Mouse (Mus musculus) liver, embryonic 14.5 days (tissue): ENCODE results near the gene Awat2. TPM values are rescaled to one million over a fixed set of nuclear protein-coding genes. Genes with fewer than 3 reads are reported as not detected.

Experiments
- ATAC-seq: fragments of 200-750 bp; cut with Nextera tagmentation; 2 replicates; pipeline ENCODE4 v1.8.0; 2017; ENCODE audit warnings: moderate number of reproducible peaks, mild to moderate bottlenecking, moderate library complexity; ENCODE audit not compliant: insufficient read depth
- DNase-seq, 3 experiments: peaks; one replicate each; pipeline ENCODE4 v3.0.0-alpha.2; 2012 to 2013; ENCODE audit warnings: low read depth in 3 of 3, low spot score in 3 of 3
- H3K27ac ChIP-seq: fragments of 300-500 bp; sonication (generic); 2 replicates; pipeline ENCODE4 v1.5.1; 2014; ENCODE audit warnings: moderate library complexity, mild to moderate bottlenecking, control low read depth, inconsistent platforms
- H3K27me3 ChIP-seq: fragments of 300-500 bp; sonication (generic); 2 replicates; pipeline ENCODE4 v1.6.1; 2014; ENCODE audit warnings: mild to moderate bottlenecking, low read length, moderate library complexity; ENCODE audit not compliant: control insufficient read depth, insufficient read depth
- H3K36me3 ChIP-seq: fragments of 300-500 bp; sonication (generic); replicated peaks from 2 replicates; pipeline ENCODE4 v1.6.1; 2014; ENCODE audit warnings: low read depth; ENCODE audit not compliant: control insufficient read depth, insufficient read depth
- H3K4me1 ChIP-seq, 2 experiments: fragments of 200-500 bp in 1 of 2; fragments of 300-500 bp in 1 of 2; sonication (generic) in 1 of 2; replicated peaks; 2 replicates each; pipeline ENCODE4 v1.6.1; 2012 to 2014; ENCODE audit warnings: antibody characterized with exemption in 1 of 2, inconsistent platforms in 1 of 2, low read length in 1 of 2; ENCODE audit not compliant: control insufficient read depth in 2 of 2, insufficient read depth in 2 of 2
- H3K4me2 ChIP-seq: fragments of 300-500 bp; sonication (generic); 2 replicates; pipeline ENCODE4 v1.6.1; 2014; ENCODE audit warnings: low read depth, mild to moderate bottlenecking, control low read depth, moderate library complexity
- H3K4me3 ChIP-seq, 2 experiments: fragments of 200-500 bp in 1 of 2; fragments of 300-500 bp in 1 of 2; sonication (generic) in 1 of 2; 2 replicates each; pipeline ENCODE4 v1.5.1; 2012 to 2014; ENCODE audit warnings: low read depth in 2 of 2, low read length in 2 of 2, mild to moderate bottlenecking in 2 of 2, control low read depth in 1 of 2, inconsistent platforms in 1 of 2, moderate library complexity in 1 of 2; ENCODE audit not compliant: insufficient read depth in 1 of 2
- H3K9ac ChIP-seq: fragments of 300-500 bp; sonication (generic); replicated peaks from 2 replicates; pipeline ENCODE4 v1.6.1; 2014; ENCODE audit warnings: mild to moderate bottlenecking, control low read depth, moderate library complexity
- H3K9me3 ChIP-seq: fragments of 300-500 bp; sonication (generic); 2 replicates; pipeline ENCODE4 v1.6.1; 2016; ENCODE audit warnings: low read length, mixed read lengths; ENCODE audit not compliant: control insufficient read depth
- CTCF ChIP-seq: IDR thresholded peaks from 2 replicates; pipeline ENCODE4 v1.5.1; 2016; ENCODE audit warnings: antibody characterized with exemption, low read depth, control low read depth
- EP300 ChIP-seq: IDR thresholded peaks from 2 replicates; pipeline ENCODE4 v1.6.1; 2016; ENCODE audit warnings: antibody characterized with exemption, low read depth
- WGBS: fragments of 180-500 bp; shearing (Covaris S2); extraction: QIAGEN DNeasy Blood & Tissue Kit; methylation state at CpG from one replicate; pipeline ENCODE4 v1.1.7; 2014; ENCODE audit not compliant: insufficient replicate concordance; 5-methylcytosine and 5-hydroxymethylcytosine counted together
- polyA plus RNA-seq, 2 experiments: library from polyadenylated mRNA; depleted of rRNA in 1 of 2; stranded (reverse) in 1 of 2; unstranded in 1 of 2; fragments of >200 nt; fragmentation: Nextera tagmentation in 1 of 2; extraction: Ambion mirVana in 1 of 2; gene quantifications; 2 replicates each; pipeline versions ENCODE4 v1.2.1 to v1.2.3; 2012 to 2014

Gene Awat2
- polyA plus RNA-seq, 2 experiments = 0.15 to 0.26 TPM

DNA sequence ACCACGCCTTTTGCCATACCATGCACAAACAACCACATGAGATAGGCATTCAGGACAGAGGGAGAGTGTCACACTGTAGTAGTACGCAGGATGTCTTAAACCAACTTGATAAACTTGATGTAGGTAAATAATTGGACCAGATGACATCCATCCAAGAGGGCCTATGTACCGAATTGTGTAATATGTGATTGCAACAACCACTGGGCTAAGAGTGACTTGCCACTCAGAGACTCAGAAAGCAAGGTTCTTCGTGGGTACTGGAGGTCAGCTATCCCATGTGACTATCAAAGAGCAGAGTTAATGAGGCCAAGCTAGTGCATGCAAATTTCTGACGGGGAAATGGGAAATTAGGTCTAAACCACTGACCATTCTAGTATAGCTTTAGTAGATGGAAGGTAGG is 40.9 kb downstream of the Awat2 start:
- Histone ChIP-seq H3K27ac (no peak overlapping the region), H3K9ac (no peak overlapping the region), H3K4me3 (no peak overlapping the region), H3K4me1 (no peaks in the 10 kb centered on the region), H3K9me3 (no peaks in the 10 kb centered on the region), H3K36me3 (no peaks in the 10 kb centered on the region), H3K4me2 (no peak overlapping the region), H3K27me3 (no peaks in the 10 kb centered on the region)
- ATAC-seq (no peak), DNase-seq (no peak)
- 52% methylated on average over 5 of the region's 5 CpGs for WGBS
- TF ChIP-seq CTCF = no peak
- TF ChIP-seq EP300 = no peak

DNA sequence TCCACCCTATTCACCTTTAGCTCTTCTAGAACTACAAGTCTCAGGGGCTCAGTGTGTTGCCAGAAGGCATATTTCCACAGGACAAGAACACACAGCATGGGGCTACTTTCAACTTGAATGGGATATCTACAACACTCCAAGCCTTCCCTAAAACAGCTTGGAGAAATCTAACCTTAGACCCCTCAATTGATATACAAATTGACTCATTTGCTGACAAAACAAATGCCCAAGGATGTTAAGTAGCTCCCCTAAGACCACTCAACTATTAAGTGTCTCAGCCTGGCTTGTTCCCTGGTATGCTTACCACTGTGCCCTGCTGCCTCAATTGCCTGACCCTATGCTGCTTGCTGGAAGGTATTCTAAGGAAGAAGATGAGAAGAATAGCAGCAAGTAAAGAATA is 41.6 kb downstream of the Awat2 start:
- no peaks in the 10 kb centered on the region for H3K9me3 ChIP-seq
- H3K27me3 ChIP-seq = no peaks in the 10 kb centered on the region
- no peak overlapping the region for H3K4me2 ChIP-seq
- no peak overlapping the region for H3K4me3 ChIP-seq
- H3K36me3 ChIP-seq = no peaks in the 10 kb centered on the region
- H3K9ac ChIP-seq = no peak overlapping the region
- DNase-seq = no peak
- no peaks in the 10 kb centered on the region for H3K4me1 ChIP-seq
- ATAC-seq = no peak
- TF ChIP-seq EP300 = no peak
- TF ChIP-seq CTCF = no peak
- H3K27ac ChIP-seq = no peak overlapping the region

DNA sequence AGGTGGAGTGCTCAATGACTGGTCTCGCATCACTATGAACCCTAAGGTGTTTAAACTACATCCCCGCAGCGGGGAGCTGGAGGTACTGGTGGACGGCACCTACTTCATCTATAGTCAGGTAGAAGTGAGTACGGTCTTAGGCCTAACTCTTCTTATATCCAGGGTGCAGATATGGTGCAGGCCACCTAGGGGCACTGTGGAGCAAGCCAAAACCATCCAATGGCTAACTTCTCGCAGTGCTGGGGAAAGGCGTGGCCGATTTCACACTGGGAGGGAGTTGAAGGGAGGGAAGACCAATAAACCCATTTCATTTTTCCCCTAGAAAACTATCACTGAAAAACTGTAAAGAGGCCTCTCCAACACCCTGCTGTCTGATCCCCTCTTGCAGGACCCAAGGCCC is 47.5 kb downstream of the Awat2 start:
- Histone ChIP-seq H3K27me3 (no peaks in the 10 kb centered on the region), H3K27ac (no peak overlapping the region), H3K9ac (no peak overlapping the region), H3K4me1 (peaks cover 0 to 7% of the 10 kb centered on the region in 2 experiments; a peak in 2 of 4 replicates), H3K4me3 (no peak overlapping the region), H3K4me2 (no peak overlapping the region), H3K36me3 (no peaks in the 10 kb centered on the region), H3K9me3 (no peaks in the 10 kb centered on the region)
- DNase-seq = peak; percentile 29 to 36 (median 31)
- peak; percentile 67 for TF ChIP-seq CTCF
- TF ChIP-seq EP300 = no peak
- 62% methylated on average over 8 of the region's 8 CpGs for WGBS
- ATAC-seq = peak; percentile 72

DNA sequence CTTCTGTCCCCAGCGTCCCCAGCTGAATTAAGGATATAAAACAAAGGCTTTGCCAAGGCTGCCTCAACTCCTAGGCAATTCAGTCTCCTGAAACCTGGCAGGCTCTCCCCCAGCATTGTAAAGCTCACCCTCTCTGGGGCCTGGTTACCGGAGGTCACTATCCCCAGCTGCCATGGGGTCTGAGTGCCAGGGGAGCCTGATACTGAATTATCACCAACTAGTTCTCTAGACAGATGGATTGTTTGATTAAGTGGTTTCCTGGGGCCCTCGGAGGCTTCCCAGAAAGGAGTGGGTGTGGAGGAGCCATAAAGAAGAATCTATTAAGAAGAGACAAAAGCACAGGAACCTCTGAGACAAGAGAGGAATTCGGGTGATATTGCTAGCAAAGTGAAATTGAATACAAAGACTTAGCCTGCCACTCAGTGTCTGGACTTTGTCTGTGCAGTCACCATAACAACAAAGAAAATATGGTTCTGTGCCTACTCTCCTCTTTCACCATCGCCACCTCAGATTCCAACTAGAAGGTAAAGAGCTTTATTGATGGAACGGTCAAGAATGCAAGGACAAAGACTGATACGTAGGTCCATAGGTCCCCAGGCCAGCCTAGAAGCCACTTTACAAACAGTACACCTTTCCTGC is 48.2 kb downstream of the Awat2 start:
- ATAC-seq = peak; percentile 72
- Histone ChIP-seq H3K4me3 (no peak overlapping the region), H3K4me2 (peak overlapping the region; percentile 22), H3K9me3 (no peaks in the 10 kb centered on the region), H3K9ac (no peak overlapping the region), H3K27me3 (no peaks in the 10 kb centered on the region), H3K4me1 (peaks cover 0 to 7% of the 10 kb centered on the region in 2 experiments; a peak in 2 of 4 replicates), H3K27ac (no peak overlapping the region), H3K36me3 (no peaks in the 10 kb centered on the region)
- 55% methylated on average over 7 of the region's 7 CpGs for WGBS
- DNase-seq = peak in 1 of 3 experiments; percentile 23
- TF ChIP-seq EP300 (no peak), CTCF (no peak)

DNA sequence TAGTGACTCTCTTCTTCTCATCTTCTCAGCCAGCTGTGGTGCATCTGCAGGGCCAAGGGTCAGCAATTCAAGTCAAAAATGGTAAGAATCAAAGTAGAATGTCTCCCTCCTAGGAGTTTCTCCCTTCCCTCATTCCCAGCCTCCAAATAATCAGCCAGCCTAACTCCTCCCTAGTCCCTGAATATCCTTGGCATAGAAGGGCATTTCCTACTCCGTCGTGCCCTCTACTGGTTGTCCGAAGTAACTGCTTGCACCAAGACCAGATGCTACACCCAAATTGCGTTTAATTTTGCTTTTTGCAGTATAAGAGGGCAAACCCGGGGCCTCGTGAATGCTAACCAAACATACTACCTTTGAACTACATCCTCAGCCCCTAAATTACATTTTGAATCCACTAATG is 50.2 kb downstream of the Awat2 start:
- H3K4me2 ChIP-seq = no peak overlapping the region
- H3K36me3 ChIP-seq = no peaks in the 10 kb centered on the region
- TF ChIP-seq EP300 (no peak), CTCF (peak; percentile 65)
- H3K9ac ChIP-seq = no peak overlapping the region
- no peaks in the 10 kb centered on the region for H3K27me3 ChIP-seq
- no peaks in the 10 kb centered on the region for H3K9me3 ChIP-seq
- no peak overlapping the region for H3K27ac ChIP-seq
- H3K4me3 ChIP-seq = no peak overlapping the region
- WGBS = 23% methylated on average over 6 of the region's 6 CpGs
- ATAC-seq = no peak
- peak in 1 of 3 experiments; percentile 1 for DNase-seq
- H3K4me1 ChIP-seq = peaks cover 0 to 7% of the 10 kb centered on the region in 2 experiments; a peak in 2 of 4 replicates
